Mouse (Mus musculus) embryonic fibroblast, embryonic 13.5 days (primary cell): ENCODE results near the gene Hexa.

Source experiments
- CTCF ChIP-seq: IDR thresholded peaks from 2 replicates; pipeline ENCODE4 v1.5.1; 2011; ENCODE audit warnings: mild to moderate bottlenecking, control low read depth, low read length, moderate library complexity, borderline replicate concordance; ENCODE audit not compliant: insufficient read depth
- POLR2A ChIP-seq: IDR thresholded peaks from 2 replicates; pipeline ENCODE4 v1.6.1; 2011; ENCODE audit warnings: low read depth, mild to moderate bottlenecking, control low read depth, low read length, moderate library complexity

DNA sequence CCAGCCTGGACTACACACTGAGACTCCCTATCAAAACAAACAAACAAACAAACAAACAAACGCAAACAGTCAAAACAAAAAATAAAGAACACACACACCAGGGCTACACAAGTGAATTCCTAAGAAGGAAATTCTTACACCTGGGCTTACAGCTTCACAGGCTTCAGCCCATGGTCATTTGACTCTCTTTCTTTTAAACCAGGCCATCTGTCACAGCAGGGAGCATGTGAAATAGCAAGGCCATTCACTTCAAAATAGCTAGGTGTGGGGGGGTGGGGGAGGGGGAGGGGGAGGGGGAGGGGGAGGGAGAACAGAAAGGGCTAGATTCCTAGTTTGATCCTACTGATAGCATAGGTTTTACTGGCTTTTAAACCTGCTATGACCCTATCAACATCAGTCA lies 31.2 kb upstream of the Hexa start:
- no peak for TF ChIP-seq CTCF
- TF ChIP-seq POLR2A, result no peak
